Mouse (Mus musculus) right cerebral cortex, postnatal 36 days (tissue): ENCODE data around the gene Aifm2.
A peak's percentile ranks its signal among the peaks of the same experiment; 100 is the strongest.

Experiments used
- DNase-seq, 2 experiments: peaks; one replicate each; pipeline ENCODE4 v3.0.0; 2022; ENCODE audit warnings: low spot score in 2 of 2, mixed read lengths in 1 of 2

The Aifm2 gene

GRCm38 (mm10) chr10:61714771-61715461 lies at the start of gene Aifm2:
Gene Aifm2 (plus strand): TSS chr10:61715263.
- DNase-seq: no peak

GRCm38 (mm10) chr10:61665651-61666050 lies 49.4 kb upstream of the Aifm2 start:
- no peak for DNase-seq

- DNase-seq: no peak
Measured at GRCm38 (mm10) chr10:61669289-61669688, 45.8 kb upstream of the Aifm2 start.

DNA sequence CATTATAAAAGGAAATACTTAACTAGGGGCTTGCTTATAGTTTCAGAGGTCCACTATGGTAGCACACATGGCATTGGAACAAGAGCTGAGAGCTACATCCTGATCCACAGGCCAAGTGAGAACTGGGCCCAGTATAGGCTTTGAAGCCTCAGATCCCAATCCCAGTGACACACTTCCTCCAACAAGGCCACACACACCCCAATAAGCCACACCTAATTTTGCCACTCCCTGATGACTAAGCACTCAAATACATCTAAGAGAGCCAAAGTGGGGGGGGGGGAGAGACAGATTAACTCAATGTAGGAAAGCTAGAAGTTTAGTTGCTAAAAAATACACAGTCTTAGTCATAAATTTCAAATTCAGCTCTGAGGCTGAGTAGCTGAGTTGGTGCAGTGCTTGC lies 45.2 kb upstream of the Aifm2 start:
- no peak for DNase-seq

GRCm38 (mm10) chr10:61670758-61671157 lies 44.3 kb upstream of the Aifm2 start:
- DNase-seq: no peak

- DNase-seq: no peak
Measured at GRCm38 (mm10) chr10:61675935-61676334, 39.1 kb upstream of the Aifm2 start.

DNA sequence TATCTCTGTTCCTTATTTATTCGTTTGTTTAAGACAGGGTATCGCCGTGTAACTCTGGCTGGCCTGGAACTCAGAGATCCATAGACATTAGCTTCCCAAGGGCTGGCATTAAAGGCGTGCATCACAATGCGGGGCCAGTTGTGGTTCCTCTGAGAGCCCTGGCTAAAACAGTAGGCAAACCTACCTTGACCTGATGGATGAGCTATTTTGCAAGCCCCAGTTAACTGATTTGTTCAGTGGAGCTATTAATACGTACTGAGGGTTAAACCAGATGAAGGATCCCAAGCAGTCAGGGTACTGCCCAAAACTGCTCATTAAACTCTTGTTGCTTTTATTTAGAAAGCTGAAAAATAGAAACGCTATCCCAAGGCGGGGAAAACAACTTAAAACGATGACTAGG lies 35.5 kb upstream of the Aifm2 start:
- DNase-seq: no peak

DNA sequence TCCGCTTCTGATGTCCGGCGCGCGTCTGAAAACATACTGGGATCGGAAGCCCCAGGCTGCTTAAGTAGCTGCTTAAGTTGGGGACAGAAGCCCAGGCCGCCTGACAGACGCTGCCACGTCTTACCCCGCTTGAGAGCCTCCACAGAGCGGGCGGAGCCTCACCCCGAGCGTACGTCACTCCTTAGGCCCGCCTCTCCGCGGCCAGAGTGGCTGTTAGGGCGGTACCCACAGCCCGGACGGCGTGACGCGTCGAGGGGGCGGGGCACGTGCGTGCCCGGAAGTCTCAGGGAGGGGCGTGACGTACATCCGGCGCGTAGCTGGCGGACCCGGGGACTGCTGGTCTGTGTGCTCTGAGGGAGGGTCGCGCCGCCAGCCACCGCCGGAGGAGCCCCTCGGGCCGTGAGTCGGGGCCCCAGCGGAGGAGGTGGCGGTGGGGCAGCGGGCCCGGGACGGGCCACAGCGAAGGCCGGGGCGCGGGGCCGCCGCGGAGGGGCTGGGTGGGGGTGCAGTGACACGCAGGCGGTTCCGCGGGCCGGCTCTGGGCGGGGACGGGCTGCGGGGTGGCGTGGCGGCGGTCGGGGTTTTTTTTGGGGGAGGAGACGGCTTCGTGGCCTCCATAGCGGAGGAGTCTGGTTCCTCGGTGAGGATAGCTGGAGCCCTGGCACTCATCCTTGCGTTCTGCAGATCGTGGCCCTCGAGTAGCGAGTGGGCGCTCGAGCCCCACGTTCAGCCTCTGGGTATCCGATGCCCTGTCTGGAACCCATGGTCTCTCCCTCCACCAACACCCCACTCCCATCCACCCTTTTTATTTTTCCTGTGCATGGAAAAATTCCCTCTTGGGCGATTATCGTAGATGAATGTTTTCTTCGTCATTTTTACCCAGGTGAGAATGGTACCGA lies 34.8 kb upstream of the Aifm2 start, which contains the start of gene Sar1a:
Gene Sar1a (plus strand): TSS at position 285 of the 899 bp plus-strand sequence.
- peak; percentile 97 to 98 for DNase-seq

DNA sequence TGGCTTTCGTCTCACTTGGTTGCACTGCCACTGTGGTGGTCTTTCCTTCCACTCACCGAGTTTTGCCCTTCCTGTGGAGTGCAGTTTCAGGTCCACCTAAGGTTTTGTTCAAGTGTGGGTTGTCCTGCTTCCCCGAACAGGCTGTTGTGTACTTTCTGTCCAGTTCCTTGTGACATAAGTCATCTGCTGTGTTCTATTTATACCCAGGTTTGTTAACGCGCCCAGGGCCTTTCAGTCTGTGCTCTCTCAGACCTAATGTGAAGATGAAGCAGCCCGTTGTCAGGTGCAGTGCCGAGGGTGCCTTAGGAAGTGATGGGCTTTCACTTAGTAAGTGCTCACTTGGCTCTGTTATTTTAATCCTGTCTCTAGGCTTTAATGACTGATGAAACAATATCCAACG lies 25.7 kb upstream of the Aifm2 start:
- DNase-seq: no peak

DNA sequence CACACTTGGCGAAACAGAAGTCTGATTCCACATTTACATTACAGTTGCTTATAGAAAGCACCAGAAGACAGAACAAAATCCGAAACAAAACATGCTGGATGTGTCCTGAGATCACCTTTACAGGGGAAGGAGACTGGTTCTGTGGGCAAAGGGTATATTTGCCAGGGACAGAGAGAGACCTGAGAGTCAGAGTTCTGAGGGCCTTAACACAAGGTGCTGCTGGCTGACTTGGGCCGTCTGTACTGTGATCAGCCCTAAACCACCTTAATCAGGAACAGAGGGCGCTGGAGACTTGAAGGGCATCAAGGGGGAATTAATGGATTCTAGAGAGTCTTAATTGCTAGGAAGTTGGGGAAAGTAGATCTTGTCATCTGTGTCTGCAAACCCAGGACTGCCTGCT lies 21.5 kb upstream of the Aifm2 start:
- DNase-seq: no peak

DNA sequence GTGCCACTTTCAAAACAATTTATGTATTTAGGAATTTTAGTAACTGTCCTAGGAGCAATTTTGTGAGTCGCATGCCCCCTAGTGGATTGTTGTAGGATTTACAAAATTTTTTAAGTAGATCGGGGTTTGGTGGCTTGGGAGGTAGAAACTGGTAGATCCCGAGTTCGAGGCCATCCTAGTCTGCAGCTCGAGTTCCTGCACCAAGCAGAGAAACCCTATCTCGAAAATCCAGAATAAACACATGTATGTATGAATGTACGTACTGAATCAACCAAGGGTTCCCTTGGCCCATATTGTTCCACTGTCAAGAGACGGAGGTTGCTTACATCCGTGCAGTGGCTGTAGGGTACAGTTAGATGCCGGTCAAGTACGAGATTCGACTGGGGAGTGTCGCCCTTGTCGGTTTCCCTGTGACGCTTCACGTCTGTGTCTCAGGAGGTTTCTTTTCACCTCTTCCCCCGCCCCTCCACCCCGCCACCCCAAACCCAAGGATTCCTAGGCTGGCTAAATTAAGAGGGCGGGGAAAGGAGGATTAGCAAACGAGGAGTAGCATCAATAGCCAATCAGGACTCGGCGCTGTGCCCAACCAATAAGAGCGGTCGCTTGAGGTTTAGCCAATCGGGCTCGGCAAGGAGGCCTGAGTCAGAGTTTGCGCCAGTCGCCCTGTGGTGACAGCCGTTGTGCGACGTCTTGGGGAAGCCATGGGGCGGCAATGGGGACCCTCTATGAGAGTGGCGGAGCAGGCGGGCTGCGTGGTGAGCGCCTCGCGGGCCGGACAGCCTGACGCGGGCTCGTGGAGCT lies 20.0 kb upstream of the Aifm2 start, which contains the start of gene Tysnd1:
Gene Tysnd1 (plus strand): TSS at position 645 of the 801 bp plus-strand sequence.
- peak; percentile 97 for DNase-seq

DNA sequence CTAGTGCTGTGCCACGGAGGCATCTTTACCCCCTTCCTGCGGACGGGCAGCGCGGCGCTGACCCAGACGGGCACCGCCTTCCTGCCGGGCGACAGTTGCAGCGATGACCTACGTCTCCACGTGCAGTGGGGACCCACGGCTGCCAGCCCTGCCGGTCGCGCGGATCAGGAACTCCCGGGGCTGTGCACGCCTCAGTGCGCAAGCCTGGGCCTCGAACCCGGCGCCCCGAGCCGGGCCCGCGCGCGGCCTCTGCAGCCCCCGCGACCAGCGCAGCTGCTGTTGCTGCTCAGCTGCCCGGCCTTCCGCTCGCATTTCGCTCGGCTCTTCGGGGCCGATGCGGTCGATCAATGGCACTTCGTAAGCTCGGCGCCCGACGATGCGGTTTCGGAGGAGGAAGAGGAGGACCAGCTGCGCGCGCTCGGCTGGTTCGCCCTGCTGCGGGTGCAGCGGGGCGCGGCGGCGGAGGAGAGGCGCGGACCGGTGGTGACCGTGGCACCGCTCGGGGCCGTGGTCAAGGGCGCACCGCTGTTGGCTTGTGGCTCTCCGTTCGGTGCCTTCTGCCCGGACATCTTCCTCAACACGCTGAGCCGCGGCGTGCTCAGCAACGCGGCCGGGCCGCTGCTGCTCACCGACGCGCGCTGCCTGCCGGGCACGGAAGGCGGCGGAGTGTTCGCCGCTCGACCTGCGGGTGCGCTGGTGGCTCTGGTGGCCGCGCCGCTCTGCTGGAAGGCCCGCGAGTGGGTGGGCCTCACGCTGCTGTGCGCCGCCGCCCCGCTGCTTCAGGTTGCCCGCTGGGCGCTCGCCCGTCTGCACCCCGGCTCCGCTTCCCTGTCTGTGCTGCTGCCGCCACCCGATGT lies 19.1 kb upstream of the Aifm2 start:
- no peak for DNase-seq

GRCm38 (mm10) chr10:61696560-61696823 lies 18.6 kb upstream of the Aifm2 start:
- no peak for DNase-seq

DNA sequence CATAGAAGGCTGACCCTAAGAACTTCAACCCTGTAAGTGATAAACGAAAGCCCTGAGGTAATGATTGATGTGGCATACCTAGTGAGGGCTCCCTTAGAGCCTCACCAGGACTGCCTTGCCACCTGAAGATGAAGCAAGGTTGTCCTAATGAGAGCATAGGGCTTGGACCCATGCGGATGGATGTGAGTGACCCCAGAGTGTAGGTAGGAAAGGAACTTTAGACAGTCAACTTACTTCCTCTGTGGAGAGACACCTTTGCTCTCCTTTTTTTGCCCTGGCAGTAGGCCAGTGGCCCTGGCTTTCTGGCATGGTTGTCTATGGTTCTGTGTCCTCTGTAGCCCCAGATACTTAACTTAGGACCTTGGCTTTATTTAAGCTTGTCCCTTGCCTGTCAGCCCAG lies 18.0 kb upstream of the Aifm2 start:
- no peak for DNase-seq

DNA sequence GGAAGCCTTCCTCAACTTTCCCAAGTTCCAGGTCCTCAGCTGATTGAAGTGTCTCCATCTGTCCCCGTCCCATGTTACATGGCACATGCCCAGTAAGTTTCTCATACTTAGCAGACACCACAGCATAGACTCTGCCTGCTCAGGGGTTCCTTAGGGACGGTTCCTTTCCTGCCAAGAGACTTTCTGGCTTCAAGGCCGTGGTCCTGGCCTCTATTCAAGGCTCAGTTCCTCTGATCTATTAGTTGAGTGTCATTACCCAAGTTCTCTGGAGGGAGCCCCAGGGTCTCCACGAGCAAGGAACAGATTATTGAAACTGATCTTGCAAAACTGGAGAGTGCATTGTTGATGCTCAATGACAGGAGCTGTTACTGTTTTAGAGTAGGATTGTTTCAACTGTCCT lies 10.4 kb upstream of the Aifm2 start:
- no peak for DNase-seq

GRCm38 (mm10) chr10:61706412-61707375 lies 8.4 kb upstream of the Aifm2 start:
- DNase-seq: no peak

- no peak for DNase-seq
Measured at GRCm38 (mm10) chr10:61713601-61714000, 1.5 kb upstream of the Aifm2 start.

DNA sequence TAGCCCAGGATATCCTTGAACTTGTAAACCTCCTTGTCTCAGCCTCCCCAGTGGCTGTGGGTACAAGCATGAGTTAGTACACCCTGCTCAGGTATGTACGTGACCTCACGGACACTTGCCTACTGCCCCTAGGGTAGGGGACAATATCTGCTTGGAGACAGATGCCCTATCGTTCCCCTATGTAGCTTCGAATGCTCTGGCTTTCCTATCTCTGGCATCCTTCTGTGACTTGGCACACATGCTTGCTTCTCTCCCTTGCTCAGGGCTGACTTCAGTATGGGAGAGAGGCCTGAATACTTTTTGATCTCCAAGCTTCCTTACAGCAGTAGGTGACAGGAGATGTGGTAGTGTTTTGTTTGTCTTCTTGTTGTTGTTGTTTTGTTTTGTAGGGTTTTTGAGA lies 917 bp upstream of the Aifm2 start:
- DNase-seq: no peak

DNA sequence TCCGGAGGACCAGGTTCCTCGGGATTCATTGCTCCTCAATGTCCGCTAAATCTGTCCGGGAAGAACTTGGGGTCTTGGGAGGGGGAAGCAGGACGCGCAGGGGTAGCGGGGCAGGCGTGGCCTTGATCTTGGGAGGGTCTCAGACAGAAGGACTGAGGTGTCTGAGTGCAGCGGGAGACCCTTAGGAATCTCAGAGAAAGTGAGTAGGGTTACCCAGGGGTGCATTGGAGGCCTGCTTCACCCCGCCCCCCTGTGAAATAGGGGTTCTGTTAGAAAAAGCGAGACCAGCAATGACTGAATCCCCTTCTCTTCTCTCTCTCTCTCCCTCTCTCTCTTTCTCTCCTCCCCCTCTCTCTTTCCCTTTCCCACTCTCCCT lies 387 bp downstream of the Aifm2 start:
- no peak for DNase-seq
